Mouse (Mus musculus): ENCODE measurements at regions not wholly inside any gene's neighbourhood (a gene's known extent, or its start where the extent isn't known, plus 50 kb on each side); places are given as distances from the start of the nearest gene placed in this dataset.

DNA sequence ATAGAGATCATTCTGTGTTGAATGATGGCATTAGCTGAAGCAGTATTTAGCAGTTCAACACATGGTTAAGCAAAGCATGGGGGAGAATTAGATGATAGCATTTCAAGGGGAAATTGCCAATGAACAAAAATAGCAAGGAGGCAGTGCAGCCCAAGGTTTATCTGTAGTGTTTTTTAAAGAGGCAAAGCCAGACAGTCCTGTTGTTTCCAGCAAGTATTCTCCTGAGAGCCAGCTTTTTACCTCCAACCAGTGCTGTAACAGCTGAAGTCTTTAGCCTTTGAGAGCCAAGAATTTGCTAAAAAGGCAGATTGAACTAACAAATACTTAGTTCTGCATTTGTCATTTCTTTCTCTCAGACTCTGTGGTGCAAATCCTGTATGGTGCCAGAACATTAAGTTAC lies 305.1 kb upstream of the Arx start:
- H3K4me2 ChIP-seq (replicated peaks): no peak overlapping the region
- ATAC-seq (replicated peaks): no peak
- no peaks in the 10 kb centered on the region for H3K4me1 ChIP-seq
- H3K9me3 ChIP-seq: no peaks in the 10 kb centered on the region
- no peaks in the 10 kb centered on the region for H3K36me3 ChIP-seq
- no peak overlapping the region for H3K9ac ChIP-seq (replicated peaks)
- H3K27me3 ChIP-seq: no peaks in the 10 kb centered on the region
- no peak overlapping the region for H3K4me3 ChIP-seq
- H3K27ac ChIP-seq (replicated peaks): no peak overlapping the region

DNA sequence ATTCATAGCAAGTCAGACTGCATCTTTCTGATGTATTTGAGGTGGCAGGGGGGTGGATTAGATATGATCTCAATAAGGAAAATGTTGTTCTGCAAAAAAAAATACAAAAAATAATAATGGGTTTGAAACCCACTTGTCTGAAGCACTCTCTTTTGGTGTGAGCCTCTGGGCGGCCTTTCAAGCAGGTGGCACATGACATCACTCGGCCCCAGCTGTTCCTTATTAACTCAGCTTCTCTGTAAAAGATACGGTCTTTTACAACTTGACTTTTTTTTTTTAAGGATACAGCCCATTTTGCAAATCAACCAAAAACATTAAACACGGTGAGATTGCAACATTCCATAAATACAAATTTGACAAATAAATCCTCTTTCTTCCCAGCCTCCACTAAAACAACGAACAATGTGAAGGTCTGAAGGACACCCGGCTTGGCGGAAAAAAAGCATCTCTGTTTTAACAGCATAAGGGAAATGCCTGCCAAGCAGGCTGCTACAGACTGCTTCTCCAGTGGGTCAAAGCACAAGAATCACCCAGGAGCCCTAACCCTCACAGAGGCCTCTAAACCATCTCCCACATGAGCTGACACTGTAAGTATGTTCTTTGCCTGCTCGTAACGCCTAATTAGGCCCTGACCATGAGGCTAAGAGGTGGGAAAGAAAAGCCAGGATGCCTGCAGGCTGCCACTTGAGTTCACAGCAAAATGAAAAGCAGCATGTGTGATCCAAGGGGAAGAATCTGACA lies 283.8 kb upstream of the Arx start:
- ATAC-seq (replicated peaks): no peak
- Histone ChIP-seq H3K27me3 (no peaks in the 10 kb centered on the region), H3K27ac (replicated peaks) (no peak overlapping the region), H3K9me3 (no peaks in the 10 kb centered on the region), H3K4me1 (peaks cover 8% of the 10 kb centered on the region; the same call in 1 of the 2 replicates), H3K9ac (replicated peaks) (no peak overlapping the region), H3K4me2 (replicated peaks) (no peak overlapping the region), H3K36me3 (no peaks in the 10 kb centered on the region), H3K4me3 (no peak overlapping the region)
- 43% methylated on average over 9 of the region's 9 CpGs for WGBS

DNA sequence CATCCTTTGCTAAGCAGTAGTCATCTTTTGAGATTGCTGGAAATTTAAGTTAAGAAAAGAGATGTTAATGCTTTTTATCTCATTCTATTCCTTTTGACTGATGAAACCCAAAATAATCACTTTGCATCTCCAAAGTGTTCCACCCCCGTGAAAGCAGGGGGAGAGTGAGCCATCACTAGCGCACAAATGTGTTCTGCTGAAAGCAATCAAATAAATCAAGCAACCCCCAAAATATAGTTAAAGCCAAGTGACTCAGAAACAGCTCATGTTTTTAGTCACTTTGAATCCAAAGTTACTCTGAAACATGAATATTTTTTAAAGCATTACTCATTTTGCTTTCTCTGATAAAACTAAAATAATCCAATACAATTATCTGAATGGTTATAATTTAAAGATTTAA lies 279.6 kb upstream of the Arx start:
- no peak for ATAC-seq (replicated peaks)
- no peak overlapping the region for H3K4me2 ChIP-seq (replicated peaks)
- no peaks in the 10 kb centered on the region for H3K36me3 ChIP-seq
- no peak overlapping the region for H3K9ac ChIP-seq (replicated peaks)
- H3K27ac ChIP-seq (replicated peaks): no peak overlapping the region
- peaks cover 8% of the 10 kb centered on the region; the same call in 1 of the 2 replicates for H3K4me1 ChIP-seq
- no peaks in the 10 kb centered on the region for H3K27me3 ChIP-seq
- H3K9me3 ChIP-seq: no peaks in the 10 kb centered on the region
- no peak overlapping the region for H3K4me3 ChIP-seq
- 84% methylated on average over 2 of the region's 2 CpGs for WGBS

DNA sequence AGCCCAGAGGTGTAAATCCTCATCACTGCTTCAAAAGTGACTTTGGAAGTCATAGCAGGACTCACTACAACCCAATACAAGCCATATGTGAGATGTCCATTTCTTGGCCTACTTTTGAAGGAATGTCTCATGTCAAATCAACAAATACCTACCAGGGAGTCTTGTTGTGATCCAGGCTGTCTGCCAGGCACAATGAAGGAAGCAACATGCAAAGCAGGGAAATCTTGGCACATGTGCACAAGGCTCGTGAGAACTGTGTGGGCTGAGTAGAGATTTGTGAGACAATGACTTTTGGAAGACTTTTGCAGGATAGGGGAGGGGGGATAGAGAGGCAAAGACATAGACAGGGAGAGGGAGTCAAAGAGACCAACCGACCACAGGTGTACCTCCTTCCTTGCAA lies 274.7 kb upstream of the Arx start:
- Histone ChIP-seq H3K4me1 (no peaks in the 10 kb centered on the region), H3K9me3 (no peaks in the 10 kb centered on the region), H3K9ac (replicated peaks) (no peak overlapping the region), H3K4me2 (replicated peaks) (no peak overlapping the region), H3K36me3 (no peaks in the 10 kb centered on the region), H3K27ac (replicated peaks) (no peak overlapping the region), H3K27me3 (no peaks in the 10 kb centered on the region), H3K4me3 (no peak overlapping the region)
- ATAC-seq (replicated peaks): no peak
- 60% methylated on average over 2 of the region's 2 CpGs for WGBS

DNA sequence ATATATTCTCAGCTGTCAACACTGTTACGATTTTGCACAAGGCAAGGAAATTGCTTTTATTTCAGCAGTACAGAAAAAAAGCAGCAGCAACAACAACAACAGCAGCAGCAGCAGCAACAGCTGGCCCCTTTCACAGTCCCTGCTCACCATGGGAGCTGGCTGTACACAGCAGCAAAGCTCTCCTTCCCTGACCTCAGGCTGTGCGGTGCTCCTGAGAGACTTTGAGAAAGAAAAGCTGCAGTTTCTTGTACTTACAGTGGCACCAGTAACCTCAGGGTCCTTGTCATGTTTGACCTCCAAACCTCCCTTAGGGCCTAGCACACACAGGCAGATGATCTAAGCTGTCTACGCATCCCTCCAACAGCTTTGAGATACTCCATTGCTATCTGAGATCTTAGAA lies 269.9 kb upstream of the Arx start:
- 87% methylated on average over 3 of the region's 3 CpGs for WGBS
- Histone ChIP-seq H3K4me1 (no peaks in the 10 kb centered on the region), H3K4me2 (replicated peaks) (no peak overlapping the region), H3K9ac (replicated peaks) (no peak overlapping the region), H3K27ac (replicated peaks) (no peak overlapping the region), H3K36me3 (no peaks in the 10 kb centered on the region), H3K4me3 (no peak overlapping the region), H3K27me3 (no peaks in the 10 kb centered on the region), H3K9me3 (no peaks in the 10 kb centered on the region)
- ATAC-seq (replicated peaks): no peak

DNA sequence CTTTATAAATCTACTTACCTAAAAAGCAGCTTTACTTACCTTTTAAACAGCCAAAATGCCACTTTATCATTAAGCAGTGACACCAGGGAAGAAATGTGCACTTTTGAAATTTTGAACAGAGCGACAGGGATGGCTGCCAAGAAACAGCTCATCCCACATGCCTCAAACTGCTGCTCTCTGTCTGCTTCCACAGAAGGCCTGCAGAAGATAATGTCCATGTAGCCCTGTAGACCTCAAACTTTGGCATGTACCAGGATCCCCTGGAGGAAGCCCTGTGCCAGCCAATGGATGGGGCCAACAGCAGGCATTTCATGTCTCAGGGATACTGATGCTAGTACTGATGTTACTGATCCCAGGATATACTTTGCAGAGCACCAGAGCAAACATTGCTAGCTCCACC lies 245.1 kb upstream of the Arx start:
- Histone ChIP-seq H3K9ac (replicated peaks) (no peak overlapping the region), H3K9me3 (no peaks in the 10 kb centered on the region), H3K27me3 (no peaks in the 10 kb centered on the region), H3K36me3 (no peaks in the 10 kb centered on the region), H3K4me3 (no peak overlapping the region), H3K27ac (replicated peaks) (no peak overlapping the region), H3K4me1 (no peaks in the 10 kb centered on the region), H3K4me2 (replicated peaks) (no peak overlapping the region)
- WGBS: 96% methylated on average over 1 of the region's 1 CpGs
- no peak for ATAC-seq (replicated peaks)

DNA sequence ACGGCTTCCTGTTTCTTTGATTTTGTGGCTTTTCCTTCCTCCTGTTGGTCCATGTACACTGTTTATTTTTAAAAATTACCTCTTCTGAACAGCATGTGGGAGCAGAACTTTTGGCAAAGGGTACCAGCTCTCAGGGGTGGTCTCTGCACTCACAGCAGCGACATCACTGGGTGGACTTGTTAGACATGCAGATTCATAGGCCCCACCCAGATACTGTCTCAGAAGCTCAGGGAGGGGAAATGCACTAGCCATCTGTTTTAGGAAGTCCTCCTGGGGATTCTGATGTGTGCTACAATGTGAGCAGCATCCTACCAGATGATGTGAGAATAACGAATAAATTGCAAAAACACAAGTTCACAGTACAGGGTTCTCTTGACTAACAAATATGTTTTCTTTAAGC lies 243.5 kb upstream of the Arx start:
- H3K27ac ChIP-seq (replicated peaks): no peak overlapping the region
- peak; percentile 78; the same call in 1 of the 2 replicates for ATAC-seq (replicated peaks)

DNA sequence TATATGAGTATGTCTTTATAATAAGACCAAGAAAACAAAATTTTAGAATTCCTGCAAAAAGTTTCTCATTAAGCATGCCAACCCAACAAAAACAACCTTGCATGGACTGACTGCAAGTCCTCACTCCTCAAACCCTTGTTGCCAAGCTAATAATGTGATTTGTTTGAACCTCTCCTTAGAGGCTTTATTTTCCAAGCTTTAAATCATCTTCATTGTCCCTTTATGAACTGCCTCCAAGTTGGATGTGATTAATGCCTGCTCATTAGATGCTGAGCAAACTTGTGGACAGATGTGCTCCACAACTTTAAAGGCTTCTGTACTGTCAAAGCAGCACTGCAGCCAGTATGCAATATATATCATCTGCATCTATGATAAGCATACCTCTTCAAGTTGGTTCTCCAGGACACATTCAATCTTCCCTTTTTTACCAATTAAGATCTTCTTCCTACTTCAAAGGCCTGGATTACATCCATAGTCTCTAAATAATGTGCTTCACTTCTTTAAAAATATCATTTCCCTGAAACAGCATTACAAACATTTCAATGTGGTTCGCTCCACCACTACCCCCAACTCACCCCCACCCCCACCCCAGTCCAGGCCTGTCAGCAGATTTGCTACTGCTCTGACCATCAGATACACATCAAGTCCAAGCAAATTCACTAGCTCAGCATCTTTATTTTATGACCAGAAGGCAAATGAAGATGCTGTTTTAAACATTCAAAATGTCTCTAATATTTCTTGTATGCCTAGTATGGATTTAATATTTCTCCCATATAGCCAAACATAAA lies 237.1 kb upstream of the Arx start:
- WGBS: 86% methylated on average over 1 of the region's 1 CpGs
- no peak overlapping the region for H3K9ac ChIP-seq (replicated peaks)
- H3K27ac ChIP-seq (replicated peaks): no peak overlapping the region
- H3K27me3 ChIP-seq: no peaks in the 10 kb centered on the region
- no peaks in the 10 kb centered on the region for H3K9me3 ChIP-seq
- no peaks in the 10 kb centered on the region for H3K36me3 ChIP-seq
- H3K4me3 ChIP-seq: no peak overlapping the region
- no peaks in the 10 kb centered on the region for H3K4me1 ChIP-seq
- ATAC-seq (replicated peaks): no peak
- H3K4me2 ChIP-seq (replicated peaks): no peak overlapping the region

More for the DNA sequence above, 243.5 kb upstream of the Arx start:
- no peak overlapping the region for H3K4me2 ChIP-seq (replicated peaks)
- H3K4me1 ChIP-seq: no peaks in the 10 kb centered on the region
- H3K9ac ChIP-seq (replicated peaks): no peak overlapping the region
- no peak overlapping the region for H3K4me3 ChIP-seq
- no peaks in the 10 kb centered on the region for H3K36me3 ChIP-seq
- no peaks in the 10 kb centered on the region for H3K9me3 ChIP-seq
- 60% methylated on average over 3 of the region's 3 CpGs for WGBS
- H3K27me3 ChIP-seq: no peaks in the 10 kb centered on the region

DNA sequence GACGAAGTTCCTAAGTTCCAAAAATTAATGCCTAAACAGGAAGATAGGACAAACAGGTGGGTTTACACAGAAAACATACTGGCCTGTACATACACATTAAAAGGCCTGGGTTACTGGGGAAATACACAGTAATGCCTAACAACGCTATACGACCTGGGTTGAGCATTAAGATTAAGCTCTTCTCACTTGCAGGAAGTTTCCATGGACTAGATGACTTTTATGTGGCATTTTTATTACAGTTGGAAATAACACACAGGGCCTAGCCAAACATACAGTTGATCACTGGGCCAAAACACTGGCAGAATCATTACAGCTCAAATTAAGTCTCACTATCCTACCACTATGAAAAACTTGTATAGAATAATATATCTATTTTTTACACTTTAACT lies 236.5 kb upstream of the Arx start:
- Histone ChIP-seq H3K4me2 (replicated peaks) (no peak overlapping the region), H3K27ac (replicated peaks) (no peak overlapping the region), H3K9me3 (no peaks in the 10 kb centered on the region), H3K36me3 (no peaks in the 10 kb centered on the region), H3K9ac (replicated peaks) (no peak overlapping the region), H3K4me1 (no peaks in the 10 kb centered on the region), H3K27me3 (no peaks in the 10 kb centered on the region), H3K4me3 (no peak overlapping the region)
- ATAC-seq (replicated peaks): no peak
- WGBS: 82% methylated on average over 3 of the region's 3 CpGs

DNA sequence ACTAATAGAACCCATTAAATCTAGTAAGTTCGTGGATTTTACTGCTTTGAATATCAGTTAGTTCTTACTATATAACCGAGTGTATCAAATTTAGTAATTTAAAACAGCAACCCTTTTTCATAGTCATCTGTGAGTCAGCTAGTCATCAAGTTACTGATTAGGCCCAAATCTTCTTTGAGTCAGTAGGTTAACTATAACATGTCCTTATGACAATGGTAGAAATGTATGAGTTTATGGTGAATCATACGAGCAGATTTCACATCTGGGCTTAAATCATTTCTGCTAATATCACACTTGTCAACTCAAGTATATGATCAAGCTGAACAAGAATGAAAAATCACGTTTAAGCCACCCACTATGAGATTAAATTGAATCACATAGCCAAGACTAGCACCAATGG lies 226.7 kb upstream of the Arx start:
- Histone ChIP-seq H3K4me3 (no peak overlapping the region), H3K4me2 (replicated peaks) (no peak overlapping the region), H3K4me1 (no peaks in the 10 kb centered on the region), H3K27ac (replicated peaks) (no peak overlapping the region), H3K27me3 (no peaks in the 10 kb centered on the region), H3K9ac (replicated peaks) (no peak overlapping the region), H3K36me3 (no peaks in the 10 kb centered on the region), H3K9me3 (no peaks in the 10 kb centered on the region)
- ATAC-seq (replicated peaks): no peak
- WGBS: 79% methylated on average over 4 of the region's 4 CpGs

DNA sequence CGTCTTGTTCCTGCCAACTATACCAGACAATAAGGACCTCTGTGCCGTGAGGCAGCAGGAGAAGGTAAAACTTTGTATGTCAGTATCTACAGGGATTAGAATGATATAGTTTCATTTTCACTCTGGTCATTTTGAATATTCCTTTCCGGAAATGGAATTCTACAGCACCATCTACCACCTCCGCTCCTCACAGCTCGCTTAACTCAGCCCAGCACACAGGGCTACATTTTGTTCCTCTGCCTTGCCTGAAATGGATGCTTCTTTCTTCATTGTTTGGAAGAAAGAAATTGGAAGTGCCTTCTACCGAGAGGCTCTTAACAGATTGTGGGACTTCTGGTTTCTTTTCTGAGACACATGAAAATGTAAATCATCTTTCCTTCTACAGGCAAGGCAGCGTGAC lies 217.4 kb upstream of the Arx start:
- peak overlapping the region; percentile 23 for H3K4me2 ChIP-seq (replicated peaks)
- H3K9ac ChIP-seq (replicated peaks): no peak overlapping the region
- H3K9me3 ChIP-seq: no peaks in the 10 kb centered on the region
- ATAC-seq (replicated peaks): no peak
- 32% methylated on average over 7 of the region's 7 CpGs for WGBS
- peaks cover 5% of the 10 kb centered on the region; the same call in 1 of the 2 replicates for H3K4me1 ChIP-seq
- no peak overlapping the region for H3K27ac ChIP-seq (replicated peaks)
- no peak overlapping the region for H3K4me3 ChIP-seq
- no peaks in the 10 kb centered on the region for H3K27me3 ChIP-seq
- H3K36me3 ChIP-seq: no peaks in the 10 kb centered on the region

DNA sequence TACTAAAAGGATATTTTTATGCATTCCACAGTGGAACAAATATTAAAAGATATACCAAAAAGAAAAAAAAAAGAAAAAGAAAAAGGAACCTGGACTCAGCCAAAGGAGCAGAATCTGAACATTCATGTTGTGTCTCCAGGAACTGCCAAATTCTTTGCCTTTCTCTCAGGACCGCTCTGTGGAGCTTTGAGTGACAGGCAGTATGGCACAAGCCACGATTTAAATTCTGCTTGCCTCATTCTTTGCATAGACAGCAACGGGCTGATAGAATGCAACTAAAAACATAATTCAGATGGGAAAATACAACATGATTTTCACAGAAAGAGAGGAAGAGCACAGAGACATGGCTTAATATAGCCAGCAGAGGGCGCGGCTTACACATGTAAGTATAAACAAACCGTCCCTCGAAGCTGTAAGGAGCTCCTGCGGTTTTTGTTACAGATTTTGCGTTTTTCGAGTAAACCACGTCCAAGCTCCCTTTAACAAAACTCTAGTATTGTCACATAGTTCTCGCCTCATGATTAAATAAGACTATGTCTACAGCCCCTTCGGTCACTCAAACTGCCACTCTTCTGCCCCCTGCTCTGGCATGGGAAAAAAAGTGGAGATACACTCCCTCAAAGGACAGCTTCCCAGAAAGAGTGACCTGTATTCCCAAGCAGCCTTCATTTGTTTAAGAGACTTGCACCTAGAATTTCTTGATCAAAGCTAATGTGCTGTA lies 216.5 kb upstream of the Arx start:
- Histone ChIP-seq H3K9me3 (no peaks in the 10 kb centered on the region), H3K4me1 (peaks cover 5% of the 10 kb centered on the region; the same call in 1 of the 2 replicates), H3K4me3 (0 out of 2 replicates have a peak overlapping the region, but pooled peaks have one; percentile 8), H3K9ac (replicated peaks) (no peak overlapping the region), H3K4me2 (replicated peaks) (peak overlapping the region; percentile 34), H3K36me3 (no peaks in the 10 kb centered on the region), H3K27me3 (no peaks in the 10 kb centered on the region), H3K27ac (replicated peaks) (peak overlapping the region; percentile 40; the same call in 1 of the 2 replicates)
- peak; percentile 83 for ATAC-seq (replicated peaks)
- WGBS: 12% methylated on average over 13 of the region's 13 CpGs
